Mouse (Mus musculus) myocyte (in vitro differentiated cells): ENCODE results near the gene Pgs1.

Source experiments
- CEBPB ChIP-seq: IDR thresholded peaks from 2 replicates; pipeline ENCODE4 v1.6.1; 2011; ENCODE audit warnings: mild to moderate bottlenecking, moderate library complexity; ENCODE audit not compliant: poor library complexity, insufficient read depth, severe bottlenecking
- POLR2AphosphoS2 ChIP-seq: IDR thresholded peaks from one replicate; pipeline ENCODE4 v1.6.1; 2011; ENCODE audit warnings: low read depth, control low read depth; ENCODE audit not compliant: insufficient read length
- USF1 ChIP-seq: IDR thresholded peaks from one replicate; pipeline ENCODE4 v1.6.1; 2011; ENCODE audit warnings: low read depth, mild to moderate bottlenecking, control low read depth, moderate library complexity

- TF ChIP-seq USF1 (no peak), CEBPB (no peak), POLR2AphosphoS2 (no peak)
These were observed 21.0 kb upstream of the Pgs1 start for GRCm38 (mm10) chr11:117965052-117965451.
